Mouse (Mus musculus) MEL (cell line): ENCODE measurements at regions not wholly inside any gene's neighbourhood (a gene's known extent, or its start where the extent isn't known, plus 50 kb on each side); places are given as distances from the start of the nearest gene placed in this dataset.
A peak's percentile ranks its signal among the peaks of the same experiment; 100 is the strongest.

Source experiments
- DNase-seq: peaks from one replicate; pipeline ENCODE4 v3.0.0; 2011; ENCODE audit warnings: low read depth, low spot score
- H3K27ac ChIP-seq: 2 replicates; pipeline ENCODE4 v1.5.1; 2012; ENCODE audit warnings: low read depth, mild to moderate bottlenecking, control low read depth, low read length, moderate library complexity; ENCODE audit not compliant: control insufficient read depth
- H3K27me3 ChIP-seq, 2 experiments: fragments of 150-350 bp in 1 of 2; sonication (generic) in 1 of 2; 2 replicates each; pipeline ENCODE4 v1.6.1; 2012; ENCODE audit warnings: low read length in 2 of 2, mild to moderate bottlenecking in 2 of 2, improper control_type of control experiment in 1 of 2, moderate library complexity in 1 of 2; ENCODE audit not compliant: insufficient read depth in 2 of 2, control insufficient read depth in 1 of 2
- H3K36me3 ChIP-seq, 2 experiments: 2 replicates each; pipeline ENCODE4 v1.6.1; 2012 to 2014; ENCODE audit warnings: low read length in 2 of 2, improper control_type of control experiment in 1 of 2, inconsistent platforms in 1 of 2, mild to moderate bottlenecking in 1 of 2; ENCODE audit not compliant: insufficient read depth in 2 of 2, control insufficient read depth in 1 of 2
- H3K4me1 ChIP-seq, 2 experiments: fragments of 150-350 bp in 1 of 2; sonication (generic) in 1 of 2; 2 replicates each; pipeline ENCODE4 v1.6.1; 2012; ENCODE audit warnings: low read length in 2 of 2, improper control_type of control experiment in 1 of 2, mild to moderate bottlenecking in 1 of 2; ENCODE audit not compliant: insufficient read depth in 2 of 2, control insufficient read depth in 1 of 2
- H3K4me3 ChIP-seq, 2 experiments: fragments of 150-350 bp in 1 of 2; sonication (generic) in 1 of 2; 2 replicates each; pipeline ENCODE4 v1.5.1; 2012; ENCODE audit warnings: low read depth in 2 of 2, low read length in 2 of 2, mild to moderate bottlenecking in 2 of 2, moderate library complexity in 2 of 2, control low read depth in 1 of 2, improper control_type of control experiment in 1 of 2; ENCODE audit not compliant: control insufficient read depth in 1 of 2, insufficient read depth in 1 of 2
- H3K79me2 ChIP-seq: 2 replicates; pipeline ENCODE4 v1.6.1; 2012; ENCODE audit warnings: mild to moderate bottlenecking, low read length, moderate library complexity; ENCODE audit not compliant: control insufficient read depth, poor library complexity, insufficient read depth
- H3K9ac ChIP-seq: 2 replicates; pipeline ENCODE4 v1.6.1; 2012; ENCODE audit warnings: low read depth, mild to moderate bottlenecking, control low read depth, low read length, moderate library complexity; ENCODE audit not compliant: control insufficient read depth, poor library complexity, severe bottlenecking
- H3K9me3 ChIP-seq: fragments of 150-350 bp; sonication (generic); replicated peaks from 2 replicates; pipeline ENCODE4 v1.6.1; 2012; ENCODE audit warnings: mild to moderate bottlenecking, low read length, improper control_type of control experiment, moderate library complexity; ENCODE audit not compliant: insufficient read depth
- CHD1 ChIP-seq: IDR thresholded peaks from 2 replicates; pipeline ENCODE4 v1.6.1; 2012; ENCODE audit warnings: low read depth, mild to moderate bottlenecking, inconsistent platforms, low read length, improper control_type of control experiment
- CHD2 ChIP-seq: IDR thresholded peaks from 2 replicates; pipeline ENCODE4 v1.6.1; 2011; ENCODE audit warnings: low read length, improper control_type of control experiment
- CTCF ChIP-seq, 3 experiments: IDR thresholded peaks in 2 of 3; conservative IDR thresholded peaks in 1 of 3; 2 replicates each; pipeline ENCODE4 v1.5.1; 2011 to 2012; ENCODE audit warnings: low read length in 3 of 3, low read depth in 2 of 3, mild to moderate bottlenecking in 2 of 3, improper control_type of control experiment in 1 of 3, inconsistent platforms in 1 of 3, mixed read lengths in 1 of 3, moderate library complexity in 1 of 3; ENCODE audit not compliant: control insufficient read depth in 1 of 3, insufficient read depth in 1 of 3, poor library complexity in 1 of 3, severe bottlenecking in 1 of 3
- E2F4 ChIP-seq: IDR thresholded peaks from 2 replicates; pipeline ENCODE4 v1.6.1; 2011; ENCODE audit warnings: low read depth, low read length, improper control_type of control experiment, borderline replicate concordance
- EP300 ChIP-seq, 2 experiments: IDR thresholded peaks; 2 replicates each; pipeline ENCODE4 v1.6.1; 2011; ENCODE audit warnings: improper control_type of control experiment in 2 of 2, low read length in 2 of 2, low read depth in 1 of 2, mild to moderate bottlenecking in 1 of 2
- GATA1 ChIP-seq: IDR thresholded peaks from 2 replicates; pipeline ENCODE4 v1.6.1; 2011; ENCODE audit warnings: low read depth, low read length, improper control_type of control experiment
- KAT2A ChIP-seq: conservative IDR thresholded peaks from 2 replicates; pipeline ENCODE4 v1.6.1; 2012; ENCODE audit warnings: low read depth, low read length, improper control_type of control experiment, inconsistent platforms
- MAFK ChIP-seq: IDR thresholded peaks from 2 replicates; pipeline ENCODE4 v1.6.1; 2011; ENCODE audit warnings: low read depth, mild to moderate bottlenecking, low read length, improper control_type of control experiment, borderline replicate concordance
- MAX ChIP-seq: IDR thresholded peaks from 2 replicates; pipeline ENCODE4 v1.6.1; 2011; ENCODE audit warnings: low read length, improper control_type of control experiment
- MYB ChIP-seq: IDR thresholded peaks from 2 replicates; pipeline ENCODE4 v1.6.1; 2011; ENCODE audit warnings: mild to moderate bottlenecking, low read depth, low read length, improper control_type of control experiment
- MYC ChIP-seq: IDR thresholded peaks from 2 replicates; pipeline ENCODE4 v1.6.1; 2011; ENCODE audit warnings: low read depth, mild to moderate bottlenecking, low read length, improper control_type of control experiment, moderate library complexity
- NELFE ChIP-seq: IDR thresholded peaks from 2 replicates; pipeline ENCODE4 v1.6.1; 2011; ENCODE audit warnings: low read depth, low read length, improper control_type of control experiment
- POLR2A ChIP-seq, 2 experiments: IDR thresholded peaks; 2 replicates each; pipeline ENCODE4 v1.6.1; 2011 to 2012; ENCODE audit warnings: low read length in 2 of 2, mild to moderate bottlenecking in 2 of 2, control low read depth in 1 of 2, improper control_type of control experiment in 1 of 2, low read depth in 1 of 2, moderate library complexity in 1 of 2; ENCODE audit not compliant: control insufficient read depth in 1 of 2, insufficient read depth in 1 of 2, poor library complexity in 1 of 2
- POLR2AphosphoS2 ChIP-seq: IDR thresholded peaks from 2 replicates; pipeline ENCODE4 v1.6.1; 2011; ENCODE audit warnings: low read length, improper control_type of control experiment
- RAD21 ChIP-seq: IDR thresholded peaks from 2 replicates; pipeline ENCODE4 v1.6.1; 2011; ENCODE audit warnings: mild to moderate bottlenecking, low read depth, low read length, improper control_type of control experiment
- RCOR1 ChIP-seq: IDR thresholded peaks from 2 replicates; pipeline ENCODE4 v1.6.1; 2012; ENCODE audit warnings: low read depth, mild to moderate bottlenecking, inconsistent platforms, low read length, improper control_type of control experiment
- TAL1 ChIP-seq: IDR thresholded peaks from 2 replicates; pipeline ENCODE4 v1.6.1; 2012; ENCODE audit warnings: mild to moderate bottlenecking, inconsistent platforms, low read length, moderate library complexity, mixed read lengths
- TBP ChIP-seq: IDR thresholded peaks from 2 replicates; pipeline ENCODE4 v1.8.0; 2011; ENCODE audit warnings: low read depth, low read length, improper control_type of control experiment
- UBTF ChIP-seq: IDR thresholded peaks from 2 replicates; pipeline ENCODE4 v1.6.1; 2012; ENCODE audit warnings: low read depth, mild to moderate bottlenecking, inconsistent platforms, low read length, improper control_type of control experiment, moderate library complexity, borderline replicate concordance; ENCODE audit not compliant: insufficient read depth

- Histone ChIP-seq H3K9ac (no peak overlapping the region), H3K4me1 (peaks cover 6 to 15% of the 10 kb centered on the region in 2 experiments)
- TF ChIP-seq RAD21: no peak
- TF ChIP-seq TAL1: no peak
- TF ChIP-seq NELFE: no peak
- TF ChIP-seq POLR2A (IDR thresholded peaks at IDR 0.05; ENCODE audit: control insufficient read depth in 1 of 2, insufficient read depth in 1 of 2, low read depth in 1 of 2, low read length in 2 of 2, poor library complexity in 1 of 2): no peak
- TF ChIP-seq POLR2AphosphoS2: no peak
- TF ChIP-seq MYB: no peak
- no peak for TF ChIP-seq RCOR1
- no peak for TF ChIP-seq MYC
- TF ChIP-seq MAFK: no peak
- TF ChIP-seq CHD1: no peak
- TF ChIP-seq GATA1: no peak
- no peak for TF ChIP-seq CTCF (IDR thresholded peaks at IDR 0.05 in 2 of 3, conservative IDR thresholded peaks at IDR 0.05 in 1 of 3; ENCODE audit: control insufficient read depth in 1 of 3, insufficient read depth in 1 of 3, low read depth in 2 of 3, low read length in 3 of 3, poor library complexity in 1 of 3, severe bottlenecking in 1 of 3)
- no peak for TF ChIP-seq E2F4
- no peak for TF ChIP-seq KAT2A
- no peak for TF ChIP-seq CHD2
- TF ChIP-seq, all 39 proteins: peak for 0
- Histone ChIP-seq H3K36me3 (peaks cover 0 to 22% of the 10 kb centered on the region in 2 experiments; a peak in 2 of 4 replicates), H3K79me2 (no peaks in the 10 kb centered on the region), H3K27ac (no peak overlapping the region), H3K27me3 (no peaks in the 10 kb centered on the region), H3K9me3 (no peaks in the 10 kb centered on the region), H3K4me3 (no peak overlapping the region)
- no peak for DNase-seq
Measured at GRCm38 (mm10) chr16:74506173-74506709, 94.6 kb upstream of the Robo2 start.

- H3K27ac ChIP-seq: peak overlapping the region; percentile 42; the same call in 1 of the 2 replicates
- peak overlapping the region; percentile 26 to 41; a peak in 2 of 4 replicates for H3K4me3 ChIP-seq
- H3K36me3 ChIP-seq: peaks cover 0 to 9% of the 10 kb centered on the region in 2 experiments; a peak in 2 of 4 replicates
- H3K27me3 ChIP-seq: no peaks in the 10 kb centered on the region
- TF ChIP-seq MAX: 0 out of 2 replicates have a peak, but pooled peaks have one; percentile 21
- no peak for TF ChIP-seq MYB
- TF ChIP-seq EP300 (IDR thresholded peaks at IDR 0.05; ENCODE audit: low read depth in 1 of 2, low read length in 2 of 2): 0 out of 4 replicates have a peak, but pooled peaks of 1 of the 2 experiments have one; percentile 19
- 0 out of 2 replicates have a peak, but pooled peaks have one; percentile 27 for TF ChIP-seq RCOR1
- TF ChIP-seq UBTF: no peak
- TF ChIP-seq MYC: 0 out of 2 replicates have a peak, but pooled peaks have one; percentile 22
- peak; percentile 57 for TF ChIP-seq TBP
- TF ChIP-seq GATA1: 0 out of 2 replicates have a peak, but pooled peaks have one; percentile 13
- no peak overlapping the region for H3K9ac ChIP-seq
- H3K79me2 ChIP-seq: no peaks in the 10 kb centered on the region
- H3K9me3 ChIP-seq: no peaks in the 10 kb centered on the region
- peak; percentile 67 for DNase-seq
- peaks cover 4% of the 10 kb centered on the region in 2 experiments for H3K4me1 ChIP-seq
Measured at GRCm38 (mm10) chr16:74504426-74504825, 92.8 kb upstream of the Robo2 start.
